Mouse (Mus musculus): ENCODE data around the gene Ifit2. TPM values are rescaled to one million over a fixed set of nuclear protein-coding genes. Genes with fewer than 3 reads are reported as not detected.

Gene Ifit2
- polyA plus RNA-seq, 1 experiment from 2014 or later = 3.7 TPM

GRCm38 (mm10) chr19:34526941-34527682 lies 23.4 kb upstream of the Ifit2 start, which contains the start of gene Lipa:
Lipa (minus strand) TSS chr19:34527474.
- H3K9ac ChIP-seq (ENCODE audit: low read depth, low read length) = peak within 1 kb of the TSS; percentile 63
- no peaks in the 10 kb centered on the region for H3K36me3 ChIP-seq (ENCODE audit: control insufficient read depth, insufficient read depth, low read length)
- peak; percentile 100 for ATAC-seq (ENCODE audit: low FRiP score)
- H3K9me3 ChIP-seq (ENCODE audit: control insufficient read depth, low read length) = no peaks in the 10 kb centered on the region
- no peak within 1 kb of the TSS for H3K27ac ChIP-seq (ENCODE audit: low read depth, low read length)
- H3K4me3 ChIP-seq (ENCODE audit: low read depth, low read length) = peak within 1 kb of the TSS; percentile 57
- peak within 1 kb of the TSS; percentile 85 for H3K4me2 ChIP-seq (replicated peaks; ENCODE audit: low read depth, low read length)
- no peaks in the 10 kb centered on the region for H3K4me1 ChIP-seq (replicated peaks; ENCODE audit: control insufficient read depth, insufficient read depth, low read length)
- no peaks in the 10 kb centered on the region for H3K27me3 ChIP-seq (ENCODE audit: control insufficient read depth, insufficient read depth, low read length)
- under 1% methylated on average over 29 of the region's 29 CpGs for WGBS
- DNase-seq (ENCODE audit: low spot score) = peak; percentile 85

GRCm38 (mm10) chr19:34532061-34532751 lies 18.3 kb upstream of the Ifit2 start:
- Histone ChIP-seq H3K4me2 (replicated peaks; ENCODE audit: low read depth, low read length) (no peak overlapping the region), H3K9me3 (ENCODE audit: control insufficient read depth, low read length) (no peaks in the 10 kb centered on the region), H3K4me1 (replicated peaks; ENCODE audit: control insufficient read depth, insufficient read depth, low read length) (no peaks in the 10 kb centered on the region), H3K9ac (ENCODE audit: low read depth, low read length) (no peak overlapping the region), H3K4me3 (ENCODE audit: low read depth, low read length) (no peak overlapping the region), H3K36me3 (ENCODE audit: control insufficient read depth, insufficient read depth, low read length) (no peaks in the 10 kb centered on the region), H3K27me3 (ENCODE audit: control insufficient read depth, insufficient read depth, low read length) (no peaks in the 10 kb centered on the region), H3K27ac (ENCODE audit: low read depth, low read length) (no peak overlapping the region)
- no peak for ATAC-seq (ENCODE audit: low FRiP score)
- DNase-seq (ENCODE audit: low spot score) = no peak
- WGBS = 94% methylated on average over 4 of the region's 4 CpGs

DNA sequence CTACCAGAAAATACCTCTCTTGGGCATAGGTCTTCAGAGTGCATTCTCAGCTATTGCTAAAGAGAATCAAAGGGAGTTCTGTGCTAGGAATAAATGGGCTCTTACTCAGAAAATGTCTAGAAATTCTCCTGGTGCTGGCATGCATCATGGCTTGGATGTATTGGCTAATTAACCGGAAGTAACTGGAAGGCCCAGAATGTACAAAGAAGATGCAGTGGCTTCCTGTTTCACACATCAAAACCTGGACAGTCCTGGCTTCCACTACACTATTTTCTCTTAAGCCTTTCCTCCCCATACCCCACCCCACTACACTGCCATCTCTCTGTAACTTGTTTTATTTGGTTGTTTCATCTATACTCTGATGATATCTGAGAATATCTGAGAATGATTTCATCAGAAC lies 11.1 kb upstream of the Ifit2 start:
- Histone ChIP-seq H3K36me3 (ENCODE audit: control insufficient read depth, insufficient read depth, low read length) (no peaks in the 10 kb centered on the region), H3K27ac (ENCODE audit: low read depth, low read length) (no peak overlapping the region), H3K9me3 (ENCODE audit: control insufficient read depth, low read length) (no peaks in the 10 kb centered on the region), H3K4me3 (ENCODE audit: low read depth, low read length) (no peak overlapping the region), H3K4me2 (replicated peaks; ENCODE audit: low read depth, low read length) (no peak overlapping the region), H3K27me3 (ENCODE audit: control insufficient read depth, insufficient read depth, low read length) (no peaks in the 10 kb centered on the region), H3K4me1 (replicated peaks; ENCODE audit: control insufficient read depth, insufficient read depth, low read length) (no peaks in the 10 kb centered on the region), H3K9ac (ENCODE audit: low read depth, low read length) (no peak overlapping the region)
- no peak for ATAC-seq (ENCODE audit: low FRiP score)
- WGBS = 87% methylated on average over 1 of the region's 1 CpGs
- DNase-seq (ENCODE audit: low spot score) = no peak

GRCm38 (mm10) chr19:34546211-34546610 lies 4.3 kb upstream of the Ifit2 start:
- no peaks in the 10 kb centered on the region for H3K36me3 ChIP-seq (ENCODE audit: control insufficient read depth, insufficient read depth, low read length)
- H3K9ac ChIP-seq (ENCODE audit: low read depth, low read length) = no peak overlapping the region
- no peaks in the 10 kb centered on the region for H3K9me3 ChIP-seq (ENCODE audit: control insufficient read depth, low read length)
- ATAC-seq (ENCODE audit: low FRiP score) (no peak), DNase-seq (ENCODE audit: low spot score) (no peak)
- no peak overlapping the region for H3K4me3 ChIP-seq (ENCODE audit: low read depth, low read length)
- H3K27me3 ChIP-seq (ENCODE audit: control insufficient read depth, insufficient read depth, low read length) = no peaks in the 10 kb centered on the region
- H3K4me1 ChIP-seq (replicated peaks; ENCODE audit: control insufficient read depth, insufficient read depth, low read length) = no peaks in the 10 kb centered on the region
- WGBS = 88% methylated on average over 4 of the region's 4 CpGs
- H3K27ac ChIP-seq (ENCODE audit: low read depth, low read length) = no peak overlapping the region
- H3K4me2 ChIP-seq (replicated peaks; ENCODE audit: low read depth, low read length) = no peak overlapping the region

DNA sequence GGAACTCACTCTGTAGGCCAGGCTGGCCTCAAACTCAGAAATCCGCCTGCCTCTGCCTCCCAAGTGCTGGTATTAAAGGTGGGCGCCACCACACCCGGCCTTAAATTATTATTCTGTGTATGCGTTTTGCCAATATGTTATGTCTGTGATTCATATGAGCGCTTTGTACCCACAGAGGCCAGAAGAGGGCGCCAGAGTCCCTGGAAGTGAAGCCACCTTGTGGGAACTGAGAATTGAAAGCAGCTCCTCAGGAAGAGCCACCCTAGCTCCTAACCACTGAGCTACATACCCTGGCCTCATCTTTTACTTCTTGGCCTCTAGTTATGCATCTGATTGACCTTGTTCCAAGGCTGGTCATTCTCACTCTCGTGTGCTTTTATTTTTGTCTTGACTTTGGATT lies 2.5 kb upstream of the Ifit2 start:
- DNase-seq (ENCODE audit: low spot score) = peak; percentile 85
- ATAC-seq (ENCODE audit: low FRiP score) = no peak
- Histone ChIP-seq H3K27me3 (ENCODE audit: control insufficient read depth, insufficient read depth, low read length) (no peaks in the 10 kb centered on the region), H3K4me3 (ENCODE audit: low read depth, low read length) (no peak overlapping the region), H3K9ac (ENCODE audit: low read depth, low read length) (no peak overlapping the region), H3K4me2 (replicated peaks; ENCODE audit: low read depth, low read length) (no peak overlapping the region), H3K27ac (ENCODE audit: low read depth, low read length) (no peak overlapping the region), H3K9me3 (ENCODE audit: control insufficient read depth, low read length) (no peaks in the 10 kb centered on the region), H3K36me3 (ENCODE audit: control insufficient read depth, insufficient read depth, low read length) (no peaks in the 10 kb centered on the region), H3K4me1 (replicated peaks; ENCODE audit: control insufficient read depth, insufficient read depth, low read length) (no peaks in the 10 kb centered on the region)
- 27% methylated on average over 7 of the region's 7 CpGs for WGBS

- Histone ChIP-seq H3K27ac (ENCODE audit: low read depth, low read length) (no peak overlapping the region), H3K4me2 (replicated peaks; ENCODE audit: low read depth, low read length) (peak overlapping the region; percentile 55), H3K36me3 (ENCODE audit: control insufficient read depth, insufficient read depth, low read length) (no peaks in the 10 kb centered on the region), H3K4me1 (replicated peaks; ENCODE audit: control insufficient read depth, insufficient read depth, low read length) (no peaks in the 10 kb centered on the region), H3K9me3 (ENCODE audit: control insufficient read depth, low read length) (no peaks in the 10 kb centered on the region), H3K27me3 (ENCODE audit: control insufficient read depth, insufficient read depth, low read length) (no peaks in the 10 kb centered on the region), H3K4me3 (ENCODE audit: low read depth, low read length) (peak overlapping the region; percentile 33), H3K9ac (ENCODE audit: low read depth, low read length) (peak overlapping the region; percentile 40)
- DNase-seq (ENCODE audit: low spot score) (no peak), ATAC-seq (ENCODE audit: low FRiP score) (0 out of 2 replicates have a peak, but pooled peaks have one; percentile 31)
- WGBS = 36% methylated on average over 4 of the region's 4 CpGs
Measured at GRCm38 (mm10) chr19:34550205-34550533, 325 bp upstream of the Ifit2 start.

DNA sequence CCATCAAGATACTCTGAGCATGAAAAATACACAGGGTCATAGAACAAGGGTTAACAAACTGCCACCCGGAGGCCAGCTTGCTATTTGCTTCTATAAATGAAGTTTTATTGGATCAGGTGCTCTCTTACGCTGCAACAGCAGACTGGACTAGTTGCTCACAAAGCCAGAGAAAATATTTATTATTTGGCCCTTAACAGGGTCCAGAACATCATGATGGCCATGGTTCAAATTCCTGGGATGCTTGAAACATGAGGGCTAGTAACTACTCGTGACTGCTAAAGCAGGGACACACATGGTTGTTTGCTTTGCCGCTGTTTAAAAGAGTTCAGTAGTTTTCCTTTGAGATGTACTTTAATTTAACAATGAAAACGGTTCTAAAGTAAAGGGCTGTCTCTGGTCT lies 1.5 kb downstream of the Ifit2 start:
- Histone ChIP-seq H3K4me2 (replicated peaks; ENCODE audit: low read depth, low read length) (no peak overlapping the region), H3K9ac (ENCODE audit: low read depth, low read length) (no peak overlapping the region), H3K27ac (ENCODE audit: low read depth, low read length) (no peak overlapping the region), H3K36me3 (ENCODE audit: control insufficient read depth, insufficient read depth, low read length) (no peaks in the 10 kb centered on the region), H3K27me3 (ENCODE audit: control insufficient read depth, insufficient read depth, low read length) (no peaks in the 10 kb centered on the region), H3K4me3 (ENCODE audit: low read depth, low read length) (no peak overlapping the region), H3K4me1 (replicated peaks; ENCODE audit: control insufficient read depth, insufficient read depth, low read length) (no peaks in the 10 kb centered on the region), H3K9me3 (ENCODE audit: control insufficient read depth, low read length) (no peaks in the 10 kb centered on the region)
- no peak for DNase-seq (ENCODE audit: low spot score)
- ATAC-seq (ENCODE audit: low FRiP score) = no peak
- 78% methylated on average over 5 of the region's 5 CpGs for WGBS

DNA sequence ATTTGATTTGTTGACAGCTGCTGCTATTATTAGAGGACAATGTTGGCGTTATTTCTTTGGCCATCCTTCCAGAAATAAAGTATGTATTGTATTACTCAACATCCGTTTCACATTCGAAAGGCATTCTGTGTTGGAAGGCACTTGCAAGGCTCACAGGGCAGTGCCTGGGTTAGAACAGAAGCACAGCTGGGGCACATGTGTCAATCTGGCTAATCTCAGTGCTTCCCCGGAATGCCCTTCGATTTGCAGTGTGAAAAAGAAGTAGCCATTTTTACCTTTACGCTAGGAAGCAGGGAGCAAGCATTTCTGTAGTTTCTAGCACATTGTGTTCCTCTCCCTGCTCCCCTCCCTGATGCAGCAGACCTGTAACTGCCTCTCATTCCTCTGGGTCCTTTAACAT lies 2.5 kb downstream of the Ifit2 start:
- Histone ChIP-seq H3K9ac (ENCODE audit: low read depth, low read length) (no peak overlapping the region), H3K27me3 (ENCODE audit: control insufficient read depth, insufficient read depth, low read length) (no peaks in the 10 kb centered on the region), H3K4me2 (replicated peaks; ENCODE audit: low read depth, low read length) (no peak overlapping the region), H3K27ac (ENCODE audit: low read depth, low read length) (no peak overlapping the region), H3K4me3 (ENCODE audit: low read depth, low read length) (no peak overlapping the region), H3K9me3 (ENCODE audit: control insufficient read depth, low read length) (no peaks in the 10 kb centered on the region), H3K4me1 (replicated peaks; ENCODE audit: control insufficient read depth, insufficient read depth, low read length) (no peaks in the 10 kb centered on the region), H3K36me3 (ENCODE audit: control insufficient read depth, insufficient read depth, low read length) (no peaks in the 10 kb centered on the region)
- WGBS = 78% methylated on average over 6 of the region's 6 CpGs
- ATAC-seq (ENCODE audit: low FRiP score) = no peak
- DNase-seq (ENCODE audit: low spot score) = no peak

DNA sequence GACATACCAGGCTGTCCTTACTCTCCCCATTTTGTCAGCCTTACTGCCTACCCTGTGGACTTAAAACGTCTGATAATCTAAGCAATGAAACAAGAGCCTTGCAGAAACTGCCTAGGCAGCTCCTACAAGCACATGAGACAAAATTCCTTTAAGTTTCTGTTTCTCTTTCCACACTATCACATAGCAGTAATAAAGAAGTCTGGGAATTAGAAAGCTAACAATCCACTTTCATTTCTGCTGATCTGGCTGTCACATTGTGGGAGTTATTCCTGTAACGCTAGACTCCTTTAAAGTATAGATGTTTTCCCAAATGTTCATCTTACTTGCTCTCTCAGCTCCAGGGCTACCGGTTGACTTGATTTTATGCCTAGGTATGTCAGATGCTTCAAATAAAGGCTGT lies 3.0 kb downstream of the Ifit2 start:
- Histone ChIP-seq H3K27ac (ENCODE audit: low read depth, low read length) (no peak overlapping the region), H3K9ac (ENCODE audit: low read depth, low read length) (no peak overlapping the region)
- no peak for ATAC-seq (ENCODE audit: low FRiP score)

More for the DNA sequence above, 3.0 kb downstream of the Ifit2 start:
- DNase-seq (ENCODE audit: low spot score) = no peak
- no peak overlapping the region for H3K4me2 ChIP-seq (replicated peaks; ENCODE audit: low read depth, low read length)
- H3K4me1 ChIP-seq (replicated peaks; ENCODE audit: control insufficient read depth, insufficient read depth, low read length) = no peaks in the 10 kb centered on the region
- 81% methylated on average over 3 of the region's 3 CpGs for WGBS
- H3K9me3 ChIP-seq (ENCODE audit: control insufficient read depth, low read length) = no peaks in the 10 kb centered on the region
- no peak overlapping the region for H3K4me3 ChIP-seq (ENCODE audit: low read depth, low read length)
- no peaks in the 10 kb centered on the region for H3K36me3 ChIP-seq (ENCODE audit: control insufficient read depth, insufficient read depth, low read length)
- no peaks in the 10 kb centered on the region for H3K27me3 ChIP-seq (ENCODE audit: control insufficient read depth, insufficient read depth, low read length)
